In genomic region chr5:114922998-114923473, GRCm38 (mm10) we compare ENCODE assay signal across 8 mouse cellular contexts. TPM values are rescaled to one million over a fixed set of nuclear protein-coding genes. Genes with fewer than 3 reads are reported as not detected.
DNase-seq lines count a peak whose midpoint lies in the region; ATAC-seq and TF ChIP-seq lines count a peak whose summit lies in the region.

Gene Oasl1, plus strand, starts transcription at chr5:114923240.

- TF ChIP-seq CTCF in heart, postnatal 0 days (IDR thresholded peaks at IDR 0.05; ENCODE audit: low read depth): no peak

- H3K4me1 ChIP-seq in midbrain, embryonic 11.5 days (ENCODE audit: control insufficient read depth, insufficient read depth, low read length): peaks cover 3% of the 10 kb centered on the region; the same call in 1 of the 2 replicates
- peaks cover 14% of the 10 kb centered on the region for H3K4me1 ChIP-seq in midbrain, embryonic 10.5 days
- 0 out of 2 replicates have a peak, but pooled peaks cover 12% of the 10 kb centered on the region for H3K4me1 ChIP-seq in embryonic facial prominence, embryonic 13.5 days
- H3K4me1 ChIP-seq in heart, postnatal 0 days (ENCODE audit: control insufficient read depth, insufficient read depth): 0 out of 2 replicates have a peak, but pooled peaks cover 5% of the 10 kb centered on the region
- H3K4me1 ChIP-seq in limb, embryonic 10.5 days: peaks cover 13% of the 10 kb centered on the region
- peaks cover 4% of the 10 kb centered on the region for H3K4me1 ChIP-seq in midbrain, embryonic 15.5 days

- H3K9me3 ChIP-seq in midbrain, embryonic 11.5 days (ENCODE audit: control insufficient read depth, low read length): 0 out of 2 replicates have a peak, but pooled peaks cover 2% of the 10 kb centered on the region
- H3K9me3 ChIP-seq in midbrain, embryonic 10.5 days (replicated peaks): no peaks in the 10 kb centered on the region
- no peaks in the 10 kb centered on the region for H3K9me3 ChIP-seq in embryonic facial prominence, embryonic 13.5 days
- no peaks in the 10 kb centered on the region for H3K9me3 ChIP-seq in heart, postnatal 0 days (replicated peaks; ENCODE audit: control insufficient read depth, low read length)
- H3K9me3 ChIP-seq in limb, embryonic 10.5 days (replicated peaks): no peaks in the 10 kb centered on the region
- H3K9me3 ChIP-seq in midbrain, embryonic 15.5 days: no peaks in the 10 kb centered on the region

- H3K27me3 ChIP-seq in midbrain, embryonic 11.5 days (ENCODE audit: control insufficient read depth, insufficient read depth, low read length): no peaks in the 10 kb centered on the region
- H3K27me3 ChIP-seq in midbrain, embryonic 10.5 days (ENCODE audit: low read depth, poor library complexity, severe bottlenecking): no peaks in the 10 kb centered on the region
- no peaks in the 10 kb centered on the region for H3K27me3 ChIP-seq in embryonic facial prominence, embryonic 13.5 days
- H3K27me3 ChIP-seq in heart, postnatal 0 days (ENCODE audit: control insufficient read depth, insufficient read depth, low read length): no peaks in the 10 kb centered on the region
- H3K27me3 ChIP-seq in limb, embryonic 10.5 days (ENCODE audit: low read depth, poor library complexity, severe bottlenecking): no peaks in the 10 kb centered on the region
- H3K27me3 ChIP-seq in midbrain, embryonic 15.5 days (replicated peaks): no peaks in the 10 kb centered on the region

- H3K4me2 ChIP-seq in midbrain, embryonic 11.5 days: no peak within 1 kb of the TSS
- H3K4me2 ChIP-seq in embryonic facial prominence, embryonic 13.5 days: peak within 1 kb of the TSS; percentile 51
- H3K4me2 ChIP-seq in heart, postnatal 0 days (ENCODE audit: low read depth, low read length): peak within 1 kb of the TSS; percentile 53
- peak within 1 kb of the TSS; percentile 20; the same call in 1 of the 2 replicates for H3K4me2 ChIP-seq in midbrain, embryonic 15.5 days

- H3K4me3 ChIP-seq in midbrain, embryonic 11.5 days (ENCODE audit: low read depth, low read length): no peak within 1 kb of the TSS
- no peak within 1 kb of the TSS for H3K4me3 ChIP-seq in midbrain, embryonic 10.5 days
- peak within 1 kb of the TSS; percentile 17 for H3K4me3 ChIP-seq in embryonic facial prominence, embryonic 13.5 days
- peak within 1 kb of the TSS; percentile 42 for H3K4me3 ChIP-seq in heart, postnatal 0 days (ENCODE audit: low read depth, low read length)
- no peak within 1 kb of the TSS for H3K4me3 ChIP-seq in limb, embryonic 10.5 days
- no peak within 1 kb of the TSS for H3K4me3 ChIP-seq in midbrain, embryonic 15.5 days

- no peak within 1 kb of the TSS for H3K9ac ChIP-seq in midbrain, embryonic 11.5 days (ENCODE audit: low read length)
- peak within 1 kb of the TSS; percentile 41; the same call in 1 of the 2 replicates for H3K9ac ChIP-seq in embryonic facial prominence, embryonic 13.5 days
- peak within 1 kb of the TSS; percentile 22 for H3K9ac ChIP-seq in heart, postnatal 0 days (replicated peaks; ENCODE audit: low read depth, low read length)
- no peak within 1 kb of the TSS for H3K9ac ChIP-seq in midbrain, embryonic 15.5 days

- no peaks in the 10 kb centered on the region for H3K36me3 ChIP-seq in midbrain, embryonic 11.5 days (ENCODE audit: control insufficient read depth, insufficient read depth, low read length)
- H3K36me3 ChIP-seq in midbrain, embryonic 10.5 days: no peaks in the 10 kb centered on the region
- H3K36me3 ChIP-seq in embryonic facial prominence, embryonic 13.5 days: no peaks in the 10 kb centered on the region
- H3K36me3 ChIP-seq in heart, postnatal 0 days (replicated peaks; ENCODE audit: control insufficient read depth, insufficient read depth, low read length): no peaks in the 10 kb centered on the region
- no peaks in the 10 kb centered on the region for H3K36me3 ChIP-seq in limb, embryonic 10.5 days
- H3K36me3 ChIP-seq in midbrain, embryonic 15.5 days (replicated peaks): no peaks in the 10 kb centered on the region

- no peak within 1 kb of the TSS for H3K27ac ChIP-seq in midbrain, embryonic 11.5 days (ENCODE audit: low read depth, low read length)
- H3K27ac ChIP-seq in midbrain, embryonic 10.5 days (replicated peaks): no peak within 1 kb of the TSS
- 0 out of 2 replicates have a peak within 1 kb of the TSS, but pooled peaks have one; percentile 4 for H3K27ac ChIP-seq in embryonic facial prominence, embryonic 13.5 days
- peak within 1 kb of the TSS; percentile 48; the same call in 1 of the 2 replicates for H3K27ac ChIP-seq in heart, postnatal 0 days (ENCODE audit: low read depth)
- H3K27ac ChIP-seq in limb, embryonic 10.5 days: peak within 1 kb of the TSS; percentile 61
- no peak within 1 kb of the TSS for H3K27ac ChIP-seq in midbrain, embryonic 15.5 days

- no peak for ATAC-seq in midbrain, embryonic 11.5 days (ENCODE audit: low FRiP score)
- ATAC-seq in embryonic facial prominence, embryonic 13.5 days (ENCODE audit: insufficient number of reproducible peaks, insufficient read depth, low FRiP score, low TSS enrichment, low read depth): no peak
- peak; percentile 46; the same call in 1 of the 2 replicates for ATAC-seq in heart, postnatal 0 days (ENCODE audit: insufficient read depth, low read depth)
- no peak for ATAC-seq in midbrain, embryonic 15.5 days (replicated peaks)

- 64% methylated on average over 15 of the region's 15 CpGs for WGBS in midbrain, embryonic 11.5 days
- WGBS in midbrain, embryonic 10.5 days: 73% methylated on average over 15 of the region's 15 CpGs
- WGBS in embryonic facial prominence, embryonic 13.5 days: 47% methylated on average over 15 of the region's 15 CpGs
- WGBS in heart, postnatal 0 days: 23% methylated on average over 15 of the region's 15 CpGs
- 64% methylated on average over 15 of the region's 15 CpGs for WGBS in limb, embryonic 10.5 days
- WGBS in midbrain, embryonic 15.5 days: 44% methylated on average over 15 of the region's 15 CpGs

- peak; percentile 81 for DNase-seq in midbrain, embryonic 11.5 days (ENCODE audit: low spot score, missing footprints)
- DNase-seq in midbrain, embryonic 10.5 days (ENCODE audit: low spot score): no peak
- DNase-seq in heart, postnatal 0 days (ENCODE audit: low spot score): peak; percentile 55
- DNase-seq in limb, embryonic 10.5 days (ENCODE audit: low spot score): no peak
- peak; percentile 80 for DNase-seq in testis, postnatal 10 days (ENCODE audit: low spot score)
- DNase-seq in right cerebral cortex, adult 18-20 months: no peak

- no peak for TF ChIP-seq EP300 in heart, postnatal 0 days (IDR thresholded peaks at IDR 0.05; ENCODE audit: low read depth)

RNA-seq across cellular contexts. Expression of gene Oasl1, which starts in this region (rescaled TPM):
- not detected in 2 replicates for polyA plus RNA-seq in midbrain, embryonic 11.5 days (2014; fragmentation: Nextera tagmentation; extraction: Ambion mirVana)
- not detected in 2 replicates for polyA plus RNA-seq in midbrain, embryonic 10.5 days (2016; fragmentation: Nextera tagmentation; extraction: Ambion mirVana)
- 0.48 and 0.56 TPM in 2 replicates for polyA plus RNA-seq in embryonic facial prominence, embryonic 13.5 days (2015; fragmentation: Nextera tagmentation; extraction: Ambion mirVana)
- total RNA-seq in heart, postnatal 0 days (2014; rRNA removed; ENCODE audit: low replicate concordance): 5.6 and 9.4 TPM in 2 replicates
- polyA plus RNA-seq in heart, postnatal 0 days (2015; fragmentation: Nextera tagmentation; extraction: Ambion mirVana): 0.68 and 0.69 TPM in 2 replicates
- 0.09 and 0.24 TPM in 2 replicates for polyA plus RNA-seq in limb, embryonic 10.5 days (2016; fragmentation: Nextera tagmentation; extraction: Ambion mirVana)
- polyA plus RNA-seq in midbrain, embryonic 15.5 days (2015; fragmentation: Nextera tagmentation; extraction: Ambion mirVana): 0.40 and 0.68 TPM in 2 replicates

Comparison
In these comparisons a context has a peak if more than half of its experiments do, and no peak if none do; other contexts are left out.
1. Peak in DNase-seq in midbrain, embryonic 11.5 days; RNA of the gene not detected or under 1 TPM.
2. DNase-seq: peak in heart, postnatal 0 days (single experiment) and testis, postnatal 10 days (single experiment); none in midbrain, embryonic 10.5 days (single experiment), limb, embryonic 10.5 days (single experiment) and right cerebral cortex, adult 18-20 months (single experiment).
3. H3K27ac ChIP-seq: peak in embryonic facial prominence, embryonic 13.5 days (single experiment), heart, postnatal 0 days (single experiment) and limb, embryonic 10.5 days (single experiment); none in midbrain, embryonic 11.5 days (single experiment), midbrain, embryonic 10.5 days (single experiment) and midbrain, embryonic 15.5 days (single experiment).
4. H3K4me3 ChIP-seq: peak in embryonic facial prominence, embryonic 13.5 days (single experiment) and heart, postnatal 0 days (single experiment); none in midbrain, embryonic 11.5 days (single experiment), midbrain, embryonic 10.5 days (single experiment), limb, embryonic 10.5 days (single experiment) and midbrain, embryonic 15.5 days (single experiment).
5. H3K9ac ChIP-seq: peak in embryonic facial prominence, embryonic 13.5 days (single experiment) and heart, postnatal 0 days (single experiment); none in midbrain, embryonic 11.5 days (single experiment) and midbrain, embryonic 15.5 days (single experiment).